Mouse (Mus musculus) left cerebral cortex, adult 2 months (tissue): ENCODE results near the gene Vrk1. TPM values are rescaled to one million over a fixed set of nuclear protein-coding genes. Genes with fewer than 3 reads are reported as not detected.

ENCODE experiments used
- DNase-seq, 2 experiments: peaks; one replicate each; pipeline ENCODE4 v3.0.0; 2021 to 2022; ENCODE audit warnings: low spot score in 2 of 2, mixed read lengths in 1 of 2; ENCODE audit errors: extremely low spot score in 1 of 2
- H3K27ac ChIP-seq: fragments of 200-600 bp; 2 replicates; pipeline ENCODE4 v1.8.1; 2022
- H3K4me3 ChIP-seq: fragments of 200-600 bp; 2 replicates; pipeline ENCODE4 v1.8.1; 2022
- CTCF ChIP-seq: fragments of 200-600 bp; IDR thresholded peaks from 2 replicates; pipeline ENCODE4 v1.8.1; 2022; ENCODE audit warnings: antibody characterized with exemption, mild to moderate bottlenecking, moderate library complexity
- intact Hi-C: fragments of 180-260 bp; cut with DNase I; formaldehyde crosslinking; loops from one replicate; pipeline ENCODE4 v1.15.1; 2025
- total RNA-seq, 2 experiments: library from RNA; stranded (reverse); gene quantifications; 2 replicates each; pipeline ENCODE4 v1.2.3; 2021

The Vrk1 gene
- total RNA-seq, 2 experiments from 2014 or later, result 12.9 to 13.0 TPM

DNA sequence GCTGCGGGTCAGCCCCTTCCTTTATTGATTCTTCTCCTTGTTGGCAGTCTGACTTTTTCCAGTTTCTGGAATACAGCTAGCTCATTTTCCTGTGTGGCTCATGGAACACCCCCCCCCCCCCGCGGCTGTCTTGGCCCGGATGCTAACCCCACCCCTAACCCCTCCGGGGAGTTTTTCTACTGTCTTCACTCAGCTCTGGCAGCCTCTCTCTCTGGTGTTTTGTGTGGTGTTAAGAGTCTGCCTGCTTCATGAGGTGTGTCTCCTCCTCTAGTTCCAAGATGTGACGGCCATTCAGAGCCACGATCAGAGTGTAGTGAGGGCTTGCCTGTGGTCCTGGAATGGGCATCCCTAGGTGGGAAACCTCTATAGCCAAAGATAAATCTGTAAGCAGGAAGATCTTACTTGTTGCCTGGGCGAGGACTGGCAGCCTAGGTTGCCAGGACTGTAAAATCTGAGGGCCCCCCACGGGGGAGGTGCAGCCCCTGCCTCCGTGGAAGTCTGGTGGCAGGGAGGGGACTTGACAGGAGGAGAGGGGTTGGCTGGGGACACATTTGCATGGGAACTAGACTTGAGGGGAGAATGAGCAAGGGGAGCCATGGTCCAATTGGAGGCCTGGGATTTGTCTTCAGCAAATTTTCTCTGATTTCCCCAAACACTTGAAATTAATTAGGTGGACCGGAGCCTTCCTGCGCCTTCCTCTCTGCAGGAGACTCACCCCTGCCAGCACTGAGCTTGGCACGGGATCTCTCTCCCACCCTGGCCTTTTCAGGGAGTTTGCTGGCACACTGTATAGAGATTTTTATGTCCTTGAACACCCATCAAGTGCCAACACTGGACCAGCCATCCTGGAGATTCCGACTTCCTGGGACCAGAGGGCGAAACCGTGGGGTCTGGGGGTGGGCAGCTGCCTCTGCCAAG, 93.0 kb downstream of the Vrk1 start:
- intact Hi-C loops, result no loop called here

DNA sequence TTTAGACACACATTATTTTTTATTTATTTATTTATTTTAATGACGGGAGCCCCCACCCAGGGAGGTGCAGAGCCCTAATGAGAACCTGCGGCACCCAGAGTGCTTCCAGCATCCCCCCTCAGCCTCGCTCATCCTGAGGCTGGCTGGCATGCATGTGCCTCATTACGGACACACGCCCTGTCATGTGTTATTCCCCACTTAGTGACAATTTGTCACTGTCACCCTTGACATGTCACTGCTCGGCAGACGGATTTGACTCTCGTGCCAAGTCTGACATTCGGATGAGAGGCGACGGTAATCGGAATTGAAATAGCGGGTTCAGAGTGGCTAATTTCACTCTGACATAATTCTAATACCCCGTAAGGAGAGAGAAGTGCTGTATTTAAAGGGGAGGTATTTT, 97.2 kb downstream of the Vrk1 start:
- TF ChIP-seq CTCF, result no peak
- intact Hi-C loops, result no loop called here

More for the DNA sequence above, 93.0 kb downstream of the Vrk1 start:
- Histone ChIP-seq H3K27ac (no peak overlapping the region), H3K4me3 (no peak overlapping the region)
- no peak for TF ChIP-seq CTCF
- no peak for DNase-seq

GRCm38 (mm10) chr12:106115070-106115891, 105.3 kb downstream of the Vrk1 start:
- intact Hi-C loops, result no loop called here

More for the DNA sequence above, 97.2 kb downstream of the Vrk1 start:
- no peak for DNase-seq
- Histone ChIP-seq H3K4me3 (no peak overlapping the region), H3K27ac (no peak overlapping the region)

GRCm38 (mm10) chr12:106115892-106116206, 105.8 kb downstream of the Vrk1 start:
- intact Hi-C loops, result no loop called here
- Histone ChIP-seq H3K4me3 (no peak overlapping the region), H3K27ac (no peak overlapping the region)
- DNase-seq, result no peak
- TF ChIP-seq CTCF, result no peak

More at GRCm38 (mm10) chr12:106115070-106115891, 105.3 kb downstream of the Vrk1 start:
- Histone ChIP-seq H3K4me3 (no peak overlapping the region), H3K27ac (no peak overlapping the region)
- no peak for DNase-seq
- TF ChIP-seq CTCF, result no peak

DNA sequence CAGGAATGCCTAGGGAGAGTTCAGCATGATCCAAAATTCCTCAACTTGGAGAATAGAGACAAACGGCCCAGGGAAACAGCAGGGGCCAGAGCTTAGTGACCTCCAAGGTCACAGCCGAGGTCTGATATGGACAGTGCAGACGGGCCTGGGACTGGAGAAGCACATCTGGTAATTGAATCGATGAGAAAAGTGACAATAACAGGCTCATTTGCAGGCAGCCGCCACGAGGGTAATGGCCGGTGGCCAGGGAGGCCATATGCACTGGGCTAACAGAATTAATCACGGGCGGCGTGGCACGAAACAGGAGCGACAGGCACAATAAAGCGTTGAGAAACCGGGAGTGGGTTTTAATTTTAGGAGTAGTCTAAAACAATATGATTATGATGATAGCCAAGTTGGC, 113.2 kb downstream of the Vrk1 start:
- no peak for TF ChIP-seq CTCF
- Histone ChIP-seq H3K4me3 (no peak overlapping the region), H3K27ac (no peak overlapping the region)
- DNase-seq, result no peak
- intact Hi-C loops, result no loop called here

GRCm38 (mm10) chr12:106124581-106124980, 114.6 kb downstream of the Vrk1 start:
- Histone ChIP-seq H3K4me3 (no peak overlapping the region), H3K27ac (no peak overlapping the region)
- TF ChIP-seq CTCF, result no peak
- DNase-seq, result no peak
- intact Hi-C loops, result no loop called here

Other genes with a start within 250 kb of the Vrk1 start
- gene Papola, start 225.5 kb upstream of the Vrk1 start, total RNA-seq, result 100 to 1,000 TPM; 142 to 162 TPM